Mouse (Mus musculus) heart, embryonic 14.5 days (tissue): Measurements from ENCODE around the gene Tdrd7. TPM values are rescaled to one million over a fixed set of nuclear protein-coding genes. Genes with fewer than 3 reads are reported as not detected.
A peak's percentile ranks its signal among the peaks of the same experiment; 100 is the strongest.

Source experiments
- ATAC-seq: fragments of 200-750 bp; cut with Nextera tagmentation; 2 replicates; pipeline ENCODE4 v1.8.0; 2017; ENCODE audit warnings: low read depth, moderate TSS enrichment; ENCODE audit not compliant: insufficient number of reproducible peaks, insufficient read depth, low FRiP score
- H3K27ac ChIP-seq, 2 experiments: fragments of 200-500 bp in 1 of 2; fragments of 300-500 bp in 1 of 2; sonication (generic) in 1 of 2; replicated peaks in 1 of 2; 2 replicates each; pipeline ENCODE4 v1.5.1; 2012 to 2014; ENCODE audit warnings: low read depth in 2 of 2, low read length in 2 of 2, control low read depth in 1 of 2, mild to moderate bottlenecking in 1 of 2, mixed read lengths in 1 of 2; ENCODE audit not compliant: control insufficient read depth in 1 of 2, insufficient read depth in 1 of 2
- H3K27me3 ChIP-seq: fragments of 300-500 bp; sonication (generic); 2 replicates; pipeline ENCODE4 v1.6.1; 2014; ENCODE audit warnings: mild to moderate bottlenecking, low read length, control low read depth; ENCODE audit not compliant: control insufficient read depth, insufficient read depth
- H3K36me3 ChIP-seq: fragments of 300-500 bp; sonication (generic); 2 replicates; pipeline ENCODE4 v1.6.1; 2014; ENCODE audit warnings: mild to moderate bottlenecking, control low read depth, low read length, mixed read lengths; ENCODE audit not compliant: control insufficient read depth, insufficient read depth
- H3K4me1 ChIP-seq, 2 experiments: fragments of 200-500 bp in 1 of 2; fragments of 300-500 bp in 1 of 2; sonication (generic) in 1 of 2; 2 replicates each; pipeline ENCODE4 v1.6.1; 2012 to 2014; ENCODE audit warnings: low read length in 2 of 2, control low read depth in 1 of 2, mixed read lengths in 1 of 2; ENCODE audit not compliant: control insufficient read depth in 2 of 2, insufficient read depth in 2 of 2
- H3K4me2 ChIP-seq: fragments of 300-500 bp; sonication (generic); 2 replicates; pipeline ENCODE4 v1.6.1; 2014; ENCODE audit warnings: mild to moderate bottlenecking, low read length
- H3K4me3 ChIP-seq, 2 experiments: fragments of 200-500 bp in 1 of 2; fragments of 300-500 bp in 1 of 2; sonication (generic) in 1 of 2; 2 replicates each; pipeline ENCODE4 v1.5.1; 2012 to 2014; ENCODE audit warnings: low read length in 2 of 2, mild to moderate bottlenecking in 2 of 2, control low read depth in 1 of 2, low read depth in 1 of 2, moderate library complexity in 1 of 2; ENCODE audit not compliant: control insufficient read depth in 1 of 2, insufficient read depth in 1 of 2
- H3K9ac ChIP-seq: fragments of 300-500 bp; sonication (generic); 2 replicates; pipeline ENCODE4 v1.6.1; 2014; ENCODE audit warnings: mild to moderate bottlenecking, low read length
- H3K9me3 ChIP-seq: fragments of 300-500 bp; sonication (generic); 2 replicates; pipeline ENCODE4 v1.6.1; 2016; ENCODE audit warnings: low read length, control low read depth; ENCODE audit not compliant: control insufficient read depth
- WGBS: fragments of 180-500 bp; shearing (Covaris S2); extraction: QIAGEN DNeasy Blood & Tissue Kit; methylation state at CpG from one replicate; pipeline ENCODE4 v1.1.7; 2014; 5-methylcytosine and 5-hydroxymethylcytosine counted together
- polyA plus RNA-seq: library from polyadenylated mRNA; unstranded; fragments of >200 nt; fragmentation: Nextera tagmentation; extraction: Ambion mirVana; gene quantifications from 2 replicates; pipeline ENCODE4 v1.2.1, GENCODE M21; 2014

The Tdrd7 gene
- polyA plus RNA-seq, 1 experiment from 2014 or later: 19.1 TPM

DNA sequence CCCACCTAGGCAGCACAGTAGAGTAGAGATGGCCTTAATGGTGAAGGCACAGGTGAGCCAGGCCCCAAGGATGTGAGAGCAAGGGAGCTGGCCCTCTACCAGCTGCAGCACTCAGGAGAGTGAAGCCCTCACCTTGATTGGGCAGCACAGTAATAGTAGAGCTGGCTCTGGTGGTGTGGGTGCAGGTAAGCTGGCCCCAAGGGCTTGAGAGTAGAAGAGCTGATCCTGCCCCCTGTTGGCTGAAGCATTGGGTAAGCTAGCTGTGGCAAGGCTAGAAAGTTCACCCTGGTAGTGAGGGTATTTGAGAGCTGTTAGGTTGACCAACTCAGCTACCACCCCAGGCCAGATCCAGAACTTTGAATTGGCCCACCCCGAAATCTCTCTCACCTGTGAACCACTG lies 50.5 kb downstream of the Tdrd7 start:
- H3K9me3 ChIP-seq: no peaks in the 10 kb centered on the region
- H3K4me1 ChIP-seq: no peaks in the 10 kb centered on the region
- no peaks in the 10 kb centered on the region for H3K27me3 ChIP-seq
- no peak overlapping the region for H3K9ac ChIP-seq
- H3K36me3 ChIP-seq: peaks cover 52% of the 10 kb centered on the region
- 84% methylated on average over 1 of the region's 1 CpGs for WGBS
- no peak overlapping the region for H3K27ac ChIP-seq
- no peak for ATAC-seq
- no peak overlapping the region for H3K4me2 ChIP-seq
- H3K4me3 ChIP-seq: no peak overlapping the region

DNA sequence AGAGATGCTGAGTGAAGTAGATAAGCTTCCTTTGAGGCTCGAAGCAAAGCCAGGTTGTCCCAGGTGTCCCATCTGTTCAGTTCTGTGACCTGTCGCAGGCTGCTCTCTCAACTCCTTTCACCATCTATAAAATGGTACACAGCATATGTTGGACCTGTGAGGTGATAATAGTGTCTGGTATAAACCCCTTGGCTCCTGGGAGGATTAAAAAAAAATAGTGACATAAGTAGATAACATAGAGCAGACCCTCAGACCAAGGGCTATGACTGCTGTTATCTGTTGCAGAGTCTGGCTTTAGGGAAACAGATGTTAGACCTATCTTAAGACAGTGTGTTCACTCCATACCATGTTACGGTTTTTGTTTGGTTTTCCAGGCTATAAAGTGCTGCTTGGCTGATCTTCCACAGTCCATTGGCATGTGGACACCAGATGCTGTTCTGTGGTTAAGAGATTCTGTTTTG lies 57.9 kb downstream of the Tdrd7 start:
- H3K4me3 ChIP-seq: no peak overlapping the region
- no peak overlapping the region for H3K9ac ChIP-seq
- ATAC-seq: peak; percentile 83
- 26% methylated on average over 3 of the region's 3 CpGs for WGBS
- H3K4me2 ChIP-seq: no peak overlapping the region
- no peaks in the 10 kb centered on the region for H3K9me3 ChIP-seq
- H3K27ac ChIP-seq: no peak overlapping the region
- H3K4me1 ChIP-seq: peaks cover 6 to 13% of the 10 kb centered on the region in 2 experiments; a peak in 3 of 4 replicates
- H3K36me3 ChIP-seq: peaks cover 21% of the 10 kb centered on the region
- H3K27me3 ChIP-seq: no peaks in the 10 kb centered on the region

DNA sequence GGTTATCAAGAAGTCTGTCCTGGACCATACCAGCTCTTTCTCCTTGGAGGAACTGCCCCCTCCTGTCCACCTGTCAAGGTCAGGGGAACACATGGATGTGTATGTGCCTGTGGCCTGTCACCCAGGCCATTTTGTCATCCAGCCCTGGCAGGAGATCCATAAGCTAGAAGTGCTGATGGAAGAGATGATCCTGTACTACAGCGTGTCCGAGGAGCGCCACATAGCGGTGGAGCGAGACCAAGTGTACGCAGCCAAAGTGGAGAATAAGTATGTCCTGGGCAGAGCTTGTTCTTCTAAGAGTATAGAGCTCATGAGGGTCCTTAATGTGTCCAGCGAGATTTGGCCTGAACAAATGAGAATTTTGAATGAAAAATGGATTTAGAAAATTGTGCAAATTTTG lies 60.8 kb downstream of the Tdrd7 start:
- Histone ChIP-seq H3K27me3 (no peaks in the 10 kb centered on the region), H3K27ac (no peak overlapping the region), H3K4me1 (peaks cover 6 to 13% of the 10 kb centered on the region in 2 experiments; a peak in 3 of 4 replicates), H3K36me3 (0 out of 2 replicates have a peak, but pooled peaks cover 2% of the 10 kb centered on the region), H3K9me3 (no peaks in the 10 kb centered on the region), H3K9ac (no peak overlapping the region), H3K4me3 (no peak overlapping the region), H3K4me2 (no peak overlapping the region)
- 33% methylated on average over 7 of the region's 7 CpGs for whole genome bisulfite sequencing
- ATAC-seq: no peak

DNA sequence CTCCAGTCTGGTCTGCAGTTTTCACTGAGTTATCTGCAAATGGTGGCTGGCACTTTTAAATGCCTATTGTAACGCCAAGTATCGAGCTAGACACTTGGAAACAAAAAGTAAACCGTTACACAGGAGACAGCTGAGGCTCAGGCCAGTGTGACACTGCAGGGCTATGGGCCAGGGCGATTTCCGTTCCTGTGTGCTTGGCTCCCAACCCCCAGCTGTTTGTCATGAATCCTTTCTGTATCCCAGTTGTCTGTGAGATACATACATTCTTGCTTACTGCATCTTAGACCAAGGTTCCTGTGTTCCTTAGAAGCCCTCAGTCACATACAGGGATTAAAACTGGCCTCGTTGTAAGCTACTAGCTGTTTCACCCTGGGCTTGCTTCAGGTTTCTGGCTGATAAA lies 63.1 kb downstream of the Tdrd7 start:
- Histone ChIP-seq H3K36me3 (no peaks in the 10 kb centered on the region), H3K9ac (no peak overlapping the region), H3K4me3 (no peak overlapping the region), H3K27ac (0 out of 4 replicates have a peak overlapping the region, but pooled peaks of 1 of the 2 experiments have one; percentile 4), H3K27me3 (no peaks in the 10 kb centered on the region), H3K9me3 (no peaks in the 10 kb centered on the region), H3K4me1 (peaks cover 10 to 19% of the 10 kb centered on the region in 2 experiments), H3K4me2 (no peak overlapping the region)
- ATAC-seq: no peak
- WGBS: 62% methylated on average over 6 of the region's 6 CpGs

DNA sequence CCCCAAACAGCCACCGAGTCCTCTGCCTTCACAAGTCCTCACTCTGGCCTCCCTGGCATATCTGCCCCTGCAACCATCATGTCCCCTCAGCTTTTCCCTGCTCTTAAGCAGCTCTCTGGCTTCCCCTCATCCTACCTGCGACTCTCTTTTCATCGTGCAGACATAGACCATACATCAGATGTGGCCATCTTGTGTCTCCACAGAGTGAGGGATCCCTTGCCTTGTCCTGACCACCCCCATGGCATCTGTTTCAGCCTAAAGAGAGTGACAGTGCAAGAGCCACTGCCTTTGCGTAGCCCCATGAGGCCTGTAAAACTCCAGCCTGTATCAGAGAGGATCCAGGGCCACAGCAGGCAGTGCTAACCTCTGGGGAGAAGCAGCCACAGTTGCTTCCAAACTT lies 63.6 kb downstream of the Tdrd7 start:
- H3K27me3 ChIP-seq: no peaks in the 10 kb centered on the region
- peaks cover 13 to 22% of the 10 kb centered on the region in 2 experiments for H3K4me1 ChIP-seq

DNA sequence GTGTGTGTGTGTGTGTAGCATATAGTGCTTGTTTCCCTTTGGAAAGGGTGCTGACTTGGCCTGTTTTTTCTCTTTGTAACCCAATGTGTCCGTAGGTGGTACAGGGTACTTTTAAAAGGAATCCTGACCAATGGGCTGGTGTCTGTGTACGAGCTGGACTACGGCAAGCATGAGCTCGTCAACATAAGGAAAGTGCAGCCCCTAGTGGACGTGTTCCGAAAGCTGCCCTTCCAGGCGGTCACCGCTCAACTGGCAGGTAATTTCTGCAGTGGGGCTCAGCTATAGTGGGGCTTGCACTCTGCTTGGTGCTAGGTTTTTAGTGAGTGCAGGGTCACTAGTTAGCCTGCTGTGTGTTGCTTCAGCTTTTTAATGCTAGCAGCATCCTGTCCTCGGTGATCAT lies 64.4 kb downstream of the Tdrd7 start:
- H3K36me3 ChIP-seq: no peaks in the 10 kb centered on the region; the same call in 1 of the 2 replicates

More for the DNA sequence above, 63.6 kb downstream of the Tdrd7 start:
- Histone ChIP-seq H3K9me3 (no peaks in the 10 kb centered on the region), H3K27ac (no peak overlapping the region), H3K36me3 (no peaks in the 10 kb centered on the region), H3K4me3 (no peak overlapping the region), H3K4me2 (no peak overlapping the region), H3K9ac (no peak overlapping the region)
- 81% methylated on average over 4 of the region's 4 CpGs for WGBS
- no peak for ATAC-seq

DNA sequence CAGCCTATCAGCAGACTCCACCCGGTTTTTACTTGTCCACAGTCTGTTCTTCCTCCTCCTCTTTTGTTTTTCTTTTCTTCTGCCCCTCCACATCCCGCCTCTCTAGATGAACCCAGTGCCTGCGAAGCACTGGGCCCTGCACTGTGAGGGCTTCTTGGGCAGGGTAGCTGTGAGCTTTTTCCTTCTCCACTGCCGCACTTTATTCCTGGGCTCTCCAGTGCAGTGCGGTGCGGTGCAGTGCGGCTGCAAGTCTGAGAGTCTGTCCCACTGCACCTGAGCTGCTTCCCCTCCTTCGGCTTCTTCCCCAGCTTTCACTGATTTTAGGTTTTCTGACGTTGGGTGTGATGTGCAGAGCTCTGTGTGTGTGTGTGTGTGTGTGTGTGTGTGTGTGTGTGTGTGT lies 67.3 kb downstream of the Tdrd7 start:
- Histone ChIP-seq H3K27me3 (no peaks in the 10 kb centered on the region), H3K9ac (peak overlapping the region; percentile 61; the same call in 1 of the 2 replicates), H3K36me3 (no peaks in the 10 kb centered on the region; the same call in none of the 2 replicates), H3K27ac (peak overlapping the region; percentile 81 to 88), H3K9me3 (no peaks in the 10 kb centered on the region), H3K4me2 (peak overlapping the region; percentile 58), H3K4me1 (peaks cover 15 to 22% of the 10 kb centered on the region in 2 experiments), H3K4me3 (peak overlapping the region in 1 of 2 experiments; percentile 9; a peak in 1 of 4 replicates)
- 19% methylated on average over 9 of the region's 9 CpGs for WGBS
- ATAC-seq: peak; percentile 52; the same call in 1 of the 2 replicates

More for the DNA sequence above, 64.4 kb downstream of the Tdrd7 start:
- Histone ChIP-seq H3K27ac (no peak overlapping the region), H3K27me3 (no peaks in the 10 kb centered on the region), H3K4me1 (peaks cover 15 to 22% of the 10 kb centered on the region in 2 experiments), H3K4me2 (no peak overlapping the region), H3K4me3 (no peak overlapping the region), H3K9ac (no peak overlapping the region), H3K9me3 (no peaks in the 10 kb centered on the region)
- 34% methylated on average over 9 of the region's 9 CpGs for WGBS
- no peak for ATAC-seq

DNA sequence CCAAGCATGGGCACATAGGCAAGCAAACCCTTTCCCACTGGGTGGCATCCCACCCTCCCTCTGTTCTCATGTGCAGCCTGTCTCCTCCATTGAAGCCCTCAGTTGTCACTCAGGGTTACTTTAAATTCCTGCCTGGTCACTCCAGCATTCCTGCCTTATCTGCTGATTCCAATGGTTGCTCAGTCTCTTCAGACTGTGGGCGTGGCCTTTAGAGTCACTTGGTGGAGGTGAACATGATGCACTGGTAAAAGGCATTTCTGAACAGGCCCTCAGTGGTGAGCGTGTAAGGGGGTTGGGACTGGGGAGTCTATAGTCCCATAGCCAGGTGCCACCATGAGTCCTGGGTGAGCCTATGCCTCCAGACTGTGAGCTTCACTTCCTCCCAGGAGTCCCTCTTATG lies 68.1 kb downstream of the Tdrd7 start:
- peaks cover 15 to 23% of the 10 kb centered on the region in 2 experiments for H3K4me1 ChIP-seq
- 18% methylated on average over 2 of the region's 2 CpGs for WGBS
- H3K4me3 ChIP-seq: no peak overlapping the region
- H3K9me3 ChIP-seq: no peaks in the 10 kb centered on the region
- H3K27me3 ChIP-seq: no peaks in the 10 kb centered on the region
- H3K27ac ChIP-seq: peak overlapping the region; percentile 24 to 88
- H3K4me2 ChIP-seq: peak overlapping the region; percentile 58
- peak overlapping the region; percentile 61; the same call in 1 of the 2 replicates for H3K9ac ChIP-seq
- peak; percentile 83 for ATAC-seq
- no peaks in the 10 kb centered on the region; the same call in none of the 2 replicates for H3K36me3 ChIP-seq
